Mouse (Mus musculus) limb, embryonic 13.5 days (tissue): ENCODE measurements around the gene Atg101. TPM values are rescaled to one million over a fixed set of nuclear protein-coding genes. Genes with fewer than 3 reads are reported as not detected.
"Not testable (repeated sequence)": the region's sequence is repeated elsewhere in the genome, so short reads cannot be mapped to it uniquely, and the experiment has no call there.

Experiments used
- ATAC-seq: fragments of 200-750 bp; cut with Nextera tagmentation; 2 replicates; pipeline ENCODE4 v1.8.0; 2017; ENCODE audit warnings: low read depth, moderate number of reproducible peaks, moderate TSS enrichment; ENCODE audit not compliant: low FRiP score
- H3K27ac ChIP-seq: fragments of 300-500 bp; sonication (generic); 2 replicates; pipeline ENCODE4 v1.5.1; 2015; ENCODE audit warnings: inconsistent platforms, mild to moderate bottlenecking, moderate library complexity
- H3K27me3 ChIP-seq: fragments of 300-500 bp; sonication (generic); 2 replicates; pipeline ENCODE4 v1.6.1; 2015; ENCODE audit warnings: mild to moderate bottlenecking, inconsistent platforms
- H3K36me3 ChIP-seq: fragments of 300-500 bp; sonication (generic); 2 replicates; pipeline ENCODE4 v1.6.1; 2015; ENCODE audit warnings: inconsistent platforms, mild to moderate bottlenecking, moderate library complexity
- H3K4me1 ChIP-seq: fragments of 300-500 bp; sonication (generic); 2 replicates; pipeline ENCODE4 v1.6.1; 2015; ENCODE audit warnings: inconsistent platforms
- H3K4me2 ChIP-seq: fragments of 300-500 bp; sonication (generic); replicated peaks from 2 replicates; pipeline ENCODE4 v1.6.1; 2015; ENCODE audit warnings: inconsistent platforms, mild to moderate bottlenecking, moderate library complexity
- H3K4me3 ChIP-seq: fragments of 300-500 bp; sonication (generic); 2 replicates; pipeline ENCODE4 v1.5.1; 2015; ENCODE audit warnings: moderate library complexity, mild to moderate bottlenecking, inconsistent platforms
- H3K9ac ChIP-seq: fragments of 300-500 bp; sonication (generic); 2 replicates; pipeline ENCODE4 v1.6.1; 2015; ENCODE audit warnings: mild to moderate bottlenecking, inconsistent platforms
- H3K9me3 ChIP-seq: fragments of 300-500 bp; sonication (generic); 2 replicates; pipeline ENCODE4 v1.6.1; 2016; ENCODE audit warnings: inconsistent platforms
- WGBS: fragments of 180-500 bp; shearing (Covaris S2); methylation state at CpG from one replicate; pipeline ENCODE4 v1.1.7; 2015; 5-methylcytosine and 5-hydroxymethylcytosine counted together
- polyA plus RNA-seq: library from polyadenylated mRNA; unstranded; fragments of >200 nt; fragmentation: Nextera tagmentation; extraction: Ambion mirVana; gene quantifications from 2 replicates; pipeline ENCODE4 v1.2.1, GENCODE M21; 2015

Gene Atg101
- polyA plus RNA-seq, 1 experiment from 2014 or later: 64.1 TPM

DNA sequence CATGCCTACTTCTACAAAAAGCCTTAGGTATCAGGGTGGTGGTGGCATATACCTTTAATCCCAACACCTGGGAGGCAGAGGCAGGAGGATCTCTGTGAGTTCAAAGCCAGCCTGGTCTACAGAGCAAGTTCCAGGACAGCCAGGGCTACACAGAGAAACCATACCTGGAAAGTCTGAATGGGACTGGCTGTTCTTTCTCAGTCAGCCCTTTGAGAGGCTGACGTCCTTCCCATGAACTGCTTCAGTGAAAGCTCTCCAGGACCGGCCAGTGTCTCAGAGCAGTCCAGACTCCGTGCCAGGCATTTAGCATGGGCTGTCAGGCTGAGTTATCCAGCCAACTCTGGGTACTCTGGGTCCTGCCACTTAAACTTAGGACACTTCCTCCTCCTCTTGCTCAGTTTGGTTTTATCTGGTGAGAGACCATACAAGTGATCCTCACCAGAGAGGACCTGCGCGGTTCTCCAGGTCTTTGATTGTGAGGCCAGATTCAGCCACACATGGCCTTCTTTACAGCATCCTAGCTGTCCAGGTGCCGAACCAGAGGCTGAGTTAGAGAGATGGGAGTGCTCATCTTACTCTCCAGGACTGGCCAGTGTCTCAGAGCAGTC is 36.0 kb downstream of the Atg101 start:
- H3K27ac ChIP-seq: no peak overlapping the region
- no peaks in the 10 kb centered on the region for H3K36me3 ChIP-seq
- H3K4me2 ChIP-seq: no peak overlapping the region
- 84% methylated on average over 6 of the region's 6 CpGs for WGBS
- H3K4me1 ChIP-seq: peaks cover 14% of the 10 kb centered on the region; the same call in 1 of the 2 replicates
- H3K4me3 ChIP-seq: no peak overlapping the region
- no peak for ATAC-seq
- H3K9me3 ChIP-seq: no peaks in the 10 kb centered on the region
- no peak overlapping the region for H3K9ac ChIP-seq
- H3K27me3 ChIP-seq: no peaks in the 10 kb centered on the region

- peaks cover 14% of the 10 kb centered on the region; the same call in 1 of the 2 replicates for H3K4me1 ChIP-seq
- ATAC-seq: no peak
- 43% methylated on average over 6 of the region's 6 CpGs for WGBS
- no peak overlapping the region for H3K4me3 ChIP-seq
- H3K9me3 ChIP-seq: no peaks in the 10 kb centered on the region
- H3K27me3 ChIP-seq: no peaks in the 10 kb centered on the region
- H3K9ac ChIP-seq: no peak overlapping the region
- H3K4me2 ChIP-seq: no peak overlapping the region
- no peaks in the 10 kb centered on the region for H3K36me3 ChIP-seq
- no peak overlapping the region for H3K27ac ChIP-seq
Observed at GRCm38 (mm10) chr15:101320618-101321041, 36.6 kb downstream of the Atg101 start.

DNA sequence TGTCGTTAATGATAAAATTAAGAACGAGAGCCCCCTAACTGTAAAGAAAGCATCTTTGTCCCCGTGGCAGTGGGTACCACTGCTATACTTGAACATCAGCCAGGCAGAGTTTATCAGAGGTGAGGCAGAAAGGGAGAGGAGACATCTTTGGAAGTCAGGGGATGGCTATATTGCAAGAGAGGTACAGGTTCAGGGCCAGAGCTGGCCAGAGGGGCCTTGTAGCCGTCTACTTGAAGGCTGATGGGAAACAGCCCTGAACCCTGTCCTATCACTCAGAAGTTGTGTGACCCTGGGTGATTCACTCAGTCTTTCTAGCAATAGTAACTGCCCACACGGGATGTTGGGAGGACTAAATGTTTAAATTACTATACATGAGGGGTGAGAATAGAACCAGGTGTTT is 37.1 kb downstream of the Atg101 start:
- H3K9me3 ChIP-seq: no peaks in the 10 kb centered on the region
- no peak for ATAC-seq

GRCm38 (mm10) chr15:101322106-101322505 is 38.0 kb downstream of the Atg101 start:
- Histone ChIP-seq H3K36me3 (no peaks in the 10 kb centered on the region), H3K9ac (no peak overlapping the region), H3K27me3 (no peaks in the 10 kb centered on the region; the same call in 1 of the 2 replicates), H3K9me3 (no peaks in the 10 kb centered on the region), H3K4me2 (no peak overlapping the region), H3K4me3 (no peak overlapping the region), H3K4me1 (peaks cover 9% of the 10 kb centered on the region; the same call in 1 of the 2 replicates), H3K27ac (no peak overlapping the region)
- 78% methylated on average over 5 of the region's 5 CpGs for WGBS
- no peak for ATAC-seq

More for the DNA sequence above, 37.1 kb downstream of the Atg101 start:
- Histone ChIP-seq H3K4me3 (no peak overlapping the region), H3K36me3 (no peaks in the 10 kb centered on the region), H3K27me3 (no peaks in the 10 kb centered on the region; the same call in 1 of the 2 replicates), H3K27ac (no peak overlapping the region), H3K9ac (no peak overlapping the region), H3K4me2 (no peak overlapping the region), H3K4me1 (peaks cover 11% of the 10 kb centered on the region; the same call in 1 of the 2 replicates)
- 55% methylated on average over 5 of the region's 5 CpGs for WGBS

DNA sequence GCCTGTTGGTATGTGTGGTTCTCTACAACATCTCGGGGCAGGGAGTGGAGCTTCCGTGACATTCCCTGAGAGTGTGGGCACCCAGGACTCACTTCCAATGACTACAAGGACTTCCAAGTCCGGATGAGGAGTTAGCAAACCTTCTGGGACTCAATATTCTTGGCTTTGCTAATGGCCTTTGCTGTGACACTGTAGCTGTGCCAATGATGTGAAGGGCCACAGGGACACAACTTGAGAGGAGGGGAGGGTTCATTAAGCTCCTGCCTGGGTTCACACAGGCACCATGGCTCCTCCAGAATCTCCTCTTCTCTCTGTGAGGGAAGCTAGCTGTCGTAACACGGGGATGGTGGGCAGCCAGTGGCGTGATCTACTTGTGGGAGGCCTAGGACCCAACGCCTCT is 38.6 kb downstream of the Atg101 start:
- H3K27me3 ChIP-seq: no peaks in the 10 kb centered on the region; the same call in 1 of the 2 replicates
- H3K27ac ChIP-seq: no peak overlapping the region
- no peaks in the 10 kb centered on the region for H3K9me3 ChIP-seq
- H3K9ac ChIP-seq: no peak overlapping the region
- H3K4me2 ChIP-seq: no peak overlapping the region
- H3K4me3 ChIP-seq: no peak overlapping the region
- no peak for ATAC-seq
- peaks cover 12% of the 10 kb centered on the region; the same call in 1 of the 2 replicates for H3K4me1 ChIP-seq
- 86% methylated on average over 7 of the region's 7 CpGs for WGBS
- H3K36me3 ChIP-seq: no peaks in the 10 kb centered on the region

DNA sequence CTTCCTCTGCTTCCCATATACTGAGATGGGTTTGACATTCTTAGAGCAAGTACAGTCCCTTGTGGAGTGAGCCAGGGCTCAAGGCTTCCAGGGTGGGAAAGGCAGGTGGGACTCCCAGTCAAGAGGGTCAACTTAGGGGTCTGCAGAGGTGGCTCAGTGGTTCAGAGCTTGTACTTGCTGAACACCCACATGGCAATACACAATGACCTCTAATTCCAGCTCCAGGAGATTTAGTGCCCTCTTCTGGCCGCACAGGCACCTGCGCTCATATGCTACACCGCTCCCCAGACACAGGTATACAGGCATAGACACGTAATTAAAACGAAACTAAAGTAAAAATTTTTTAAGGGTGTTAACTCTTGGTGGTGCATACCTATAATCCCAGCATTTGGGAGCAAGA is 39.4 kb downstream of the Atg101 start:
- H3K9ac ChIP-seq: no peak overlapping the region
- no peak overlapping the region for H3K27ac ChIP-seq
- no peak overlapping the region for H3K4me3 ChIP-seq
- H3K27me3 ChIP-seq: no peaks in the 10 kb centered on the region; the same call in 1 of the 2 replicates
- H3K9me3 ChIP-seq: no peaks in the 10 kb centered on the region
- no peak overlapping the region for H3K4me2 ChIP-seq
- WGBS: 92% methylated on average over 5 of the region's 5 CpGs
- no peaks in the 10 kb centered on the region for H3K36me3 ChIP-seq
- no peak for ATAC-seq
- H3K4me1 ChIP-seq: peaks cover 12% of the 10 kb centered on the region; the same call in 1 of the 2 replicates

DNA sequence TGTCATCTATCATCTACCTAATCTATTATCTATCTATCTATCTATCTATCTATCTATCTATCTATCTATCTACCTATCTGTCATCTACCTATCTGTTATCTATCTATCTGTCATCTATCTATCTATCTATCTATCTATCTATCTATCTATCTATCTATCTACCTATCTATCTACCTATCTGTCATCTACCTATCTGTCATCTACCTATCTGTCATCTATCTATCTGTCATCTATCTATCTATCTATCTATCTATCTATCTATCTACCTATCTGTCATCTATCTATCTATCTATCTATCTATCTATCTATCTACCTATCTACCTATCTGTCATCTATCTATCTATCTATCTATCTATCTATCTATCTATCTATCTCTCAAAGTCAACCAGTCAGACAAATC is 40.3 kb downstream of the Atg101 start:
- 0 out of 2 replicates have a peak, but pooled peaks cover 11% of the 10 kb centered on the region for H3K4me1 ChIP-seq
- ATAC-seq, H3K9me3 ChIP-seq, H3K4me2 ChIP-seq, H3K36me3 ChIP-seq, H3K4me3 ChIP-seq, H3K27me3 ChIP-seq, H3K27ac ChIP-seq, H3K9ac ChIP-seq: not testable (repeated sequence)

GRCm38 (mm10) chr15:101325991-101326534 is 42.0 kb downstream of the Atg101 start:
- Histone ChIP-seq H3K27me3 (no peaks in the 10 kb centered on the region; the same call in 1 of the 2 replicates), H3K4me1 (0 out of 2 replicates have a peak, but pooled peaks cover 12% of the 10 kb centered on the region), H3K27ac (no peak overlapping the region), H3K4me2 (no peak overlapping the region), H3K36me3 (no peaks in the 10 kb centered on the region), H3K9ac (no peak overlapping the region), H3K9me3 (no peaks in the 10 kb centered on the region), H3K4me3 (no peak overlapping the region)
- no peak for ATAC-seq
- 38% methylated on average over 10 of the region's 10 CpGs for WGBS

DNA sequence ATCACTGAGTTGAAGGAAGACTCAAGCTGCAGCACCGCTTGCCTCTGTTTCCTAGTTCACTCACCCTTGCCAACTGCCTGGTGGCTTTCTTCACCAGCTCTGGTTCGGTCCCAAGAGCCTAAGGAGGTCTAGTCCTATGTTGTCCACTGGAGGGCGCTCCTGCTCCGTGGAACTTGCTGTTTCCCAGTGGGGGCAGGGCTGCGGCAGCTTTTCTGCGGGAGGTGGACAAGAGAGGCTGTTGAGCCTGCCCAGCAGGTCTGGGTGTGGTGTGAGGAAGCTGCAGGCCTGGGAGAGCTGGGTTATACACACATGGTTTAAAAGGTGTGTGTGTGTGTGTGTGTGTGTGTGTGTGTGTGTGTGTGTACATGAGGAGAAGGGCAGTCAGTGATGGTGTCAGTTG is 43.2 kb downstream of the Atg101 start:
- Histone ChIP-seq H3K4me2 (no peak overlapping the region), H3K4me1 (peaks cover 14% of the 10 kb centered on the region; the same call in 1 of the 2 replicates), H3K27ac (no peak overlapping the region), H3K4me3 (no peak overlapping the region), H3K9me3 (no peaks in the 10 kb centered on the region), H3K36me3 (no peaks in the 10 kb centered on the region), H3K9ac (no peak overlapping the region), H3K27me3 (no peaks in the 10 kb centered on the region; the same call in 1 of the 2 replicates)
- no peak for ATAC-seq
- WGBS: 5% methylated on average over 6 of the region's 6 CpGs

GRCm38 (mm10) chr15:101328876-101329563 is 44.9 kb downstream of the Atg101 start:
- H3K27ac ChIP-seq: peak overlapping the region; percentile 39; the same call in 1 of the 2 replicates
- WGBS: 53% methylated on average over 3 of the region's 3 CpGs
- H3K9ac ChIP-seq: no peak overlapping the region
- ATAC-seq: 0 out of 2 replicates have a peak, but pooled peaks have one; percentile 34
- no peaks in the 10 kb centered on the region for H3K36me3 ChIP-seq
- no peaks in the 10 kb centered on the region for H3K9me3 ChIP-seq
- H3K27me3 ChIP-seq: no peaks in the 10 kb centered on the region; the same call in 1 of the 2 replicates
- peaks cover 26% of the 10 kb centered on the region for H3K4me1 ChIP-seq
- no peak overlapping the region for H3K4me3 ChIP-seq
- no peak overlapping the region for H3K4me2 ChIP-seq

DNA sequence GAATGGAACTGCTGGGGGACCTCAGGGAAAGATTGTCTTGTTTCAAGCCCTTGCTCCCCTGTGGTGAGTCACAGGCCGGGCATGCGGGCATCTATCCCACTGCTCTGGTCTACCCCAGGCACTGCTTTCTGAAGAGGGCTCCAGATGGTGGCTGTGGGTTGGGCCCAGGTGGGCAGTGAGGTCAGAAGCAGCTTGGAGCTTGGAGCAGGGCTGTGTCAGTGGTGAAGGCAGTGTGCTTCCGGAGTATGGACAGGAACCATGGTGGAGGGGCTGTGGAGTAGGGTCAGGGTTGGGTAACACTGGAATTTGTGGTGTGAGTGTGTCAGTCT is 45.5 kb downstream of the Atg101 start:
- no peak overlapping the region for H3K4me3 ChIP-seq
- H3K27ac ChIP-seq: peak overlapping the region; percentile 39; the same call in 1 of the 2 replicates
- no peak overlapping the region for H3K9ac ChIP-seq
- no peaks in the 10 kb centered on the region for H3K9me3 ChIP-seq
- WGBS: 84% methylated on average over 3 of the region's 3 CpGs
- H3K36me3 ChIP-seq: no peaks in the 10 kb centered on the region
- H3K27me3 ChIP-seq: no peaks in the 10 kb centered on the region; the same call in 1 of the 2 replicates
- peaks cover 26% of the 10 kb centered on the region for H3K4me1 ChIP-seq
- 0 out of 2 replicates have a peak, but pooled peaks have one; percentile 12 for ATAC-seq
- no peak overlapping the region for H3K4me2 ChIP-seq

DNA sequence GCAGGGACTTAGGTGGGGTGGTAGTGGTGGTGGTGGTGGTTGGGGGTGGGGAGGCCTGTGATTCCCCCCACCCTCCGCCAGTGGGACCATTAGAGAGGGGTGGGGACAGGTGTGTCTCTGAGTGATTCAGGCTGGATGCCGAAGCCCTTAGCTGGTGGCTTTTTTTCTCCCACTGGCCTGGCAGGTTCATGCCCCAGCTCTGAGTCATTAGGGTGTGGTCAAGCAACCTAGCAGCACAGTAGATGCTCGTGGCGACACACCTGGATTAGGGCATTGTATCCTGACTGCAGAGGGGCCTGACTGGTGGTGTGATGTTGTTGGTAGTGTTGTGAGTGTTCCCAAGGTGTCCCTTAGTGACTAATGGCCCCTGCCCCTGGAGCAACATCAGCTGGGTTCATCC is 47.0 kb downstream of the Atg101 start:
- WGBS: 81% methylated on average over 4 of the region's 4 CpGs
- H3K27me3 ChIP-seq: peaks cover 2% of the 10 kb centered on the region
- H3K4me3 ChIP-seq: no peak overlapping the region
- no peak overlapping the region for H3K9ac ChIP-seq
- H3K4me1 ChIP-seq: peaks cover 26% of the 10 kb centered on the region
- no peaks in the 10 kb centered on the region for H3K36me3 ChIP-seq
- H3K27ac ChIP-seq: no peak overlapping the region
- ATAC-seq: no peak
- no peaks in the 10 kb centered on the region for H3K9me3 ChIP-seq
- H3K4me2 ChIP-seq: no peak overlapping the region
